Mouse (Mus musculus): Measurements from ENCODE around the gene Lypd9. TPM values are rescaled to one million over a fixed set of nuclear protein-coding genes. Genes with fewer than 3 reads are reported as not detected.

The Lypd9 gene
- total and polyA plus RNA-seq, 3 experiments: not detected

DNA sequence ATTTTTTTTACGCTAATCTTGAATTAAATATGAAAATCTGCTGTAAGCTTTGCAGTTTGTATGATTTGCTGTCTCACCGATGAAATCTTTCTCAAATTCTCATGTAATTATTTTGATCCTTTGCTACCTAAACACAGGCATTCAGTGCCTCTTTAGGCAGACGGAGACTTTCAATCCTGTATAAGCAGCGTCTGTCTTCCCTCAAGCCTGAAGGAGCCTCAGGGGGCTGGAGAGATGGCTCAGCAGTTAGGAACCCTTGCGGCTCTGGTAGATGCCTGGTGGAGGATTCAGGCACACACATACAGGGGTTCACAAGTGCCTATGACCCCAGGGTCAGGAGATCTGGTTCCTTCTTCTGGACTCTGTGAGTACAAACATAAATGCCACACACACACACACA is 52.1 kb downstream of the Lypd9 start:
- DNase-seq: no peak
- Histone ChIP-seq H3K4me1 (ENCODE audit: control insufficient read depth, insufficient read depth, low read length) (no peaks in the 10 kb centered on the region), H3K27ac (no peak overlapping the region), H3K79me2 (replicated peaks; ENCODE audit: control insufficient read depth, insufficient read depth, low read length) (no peaks in the 10 kb centered on the region), H3K4me3 (no peak overlapping the region), H3K9ac (ENCODE audit: low read depth, low read length) (no peak overlapping the region), H3K36me3 (ENCODE audit: control insufficient read depth, insufficient read depth, low read length) (no peaks in the 10 kb centered on the region), H3K27me3 (ENCODE audit: control insufficient read depth, insufficient read depth, low read length) (no peaks in the 10 kb centered on the region)
- WGBS: 65% methylated on average over 5 of the region's 5 CpGs
- intact Hi-C loops (cut with DNase I): loop anchor here (5.0 kb wide), 1 partner anchor 187 kb away; no protein-coding TSS in a partner anchor
- no peak for TF ChIP-seq POLR2A (IDR thresholded peaks at IDR 0.05; ENCODE audit: insufficient read depth, low read depth, low read length)
- no peak for TF ChIP-seq CTCF (IDR thresholded peaks at IDR 0.05)
- no peak for TF ChIP-seq EP300 (IDR thresholded peaks at IDR 0.05; ENCODE audit: insufficient read depth, low read depth, low read length)

- no peak for DNase-seq
Measured at GRCm38 (mm10) chr11:58399985-58400645, 52.6 kb downstream of the Lypd9 start.

More at GRCm38 (mm10) chr11:58399985-58400645, 52.6 kb downstream of the Lypd9 start:
- Histone ChIP-seq H3K27ac (no peak overlapping the region), H3K9ac (ENCODE audit: low read depth, low read length) (no peak overlapping the region), H3K79me2 (replicated peaks; ENCODE audit: control insufficient read depth, insufficient read depth, low read length) (no peaks in the 10 kb centered on the region), H3K36me3 (ENCODE audit: control insufficient read depth, insufficient read depth, low read length) (no peaks in the 10 kb centered on the region), H3K27me3 (ENCODE audit: control insufficient read depth, insufficient read depth, low read length) (no peaks in the 10 kb centered on the region), H3K4me3 (no peak overlapping the region), H3K4me1 (ENCODE audit: control insufficient read depth, insufficient read depth, low read length) (no peaks in the 10 kb centered on the region)
- 63% methylated on average over 6 of the region's 6 CpGs for WGBS
- TF ChIP-seq CTCF (IDR thresholded peaks at IDR 0.05): no peak
- TF ChIP-seq EP300 (IDR thresholded peaks at IDR 0.05; ENCODE audit: insufficient read depth, low read depth, low read length): no peak
- intact Hi-C loops (cut with DNase I): loop anchor here (5.0 kb wide), 1 partner anchor 187 kb away; no protein-coding TSS in a partner anchor

Other genes starting within 250 kb of the Lypd9 start
- gene 4930438A08Rik, start 178.1 kb downstream of the Lypd9 start, total RNA-seq (2021): not detected
- not detected in 2 replicates for gene 4930438A08Rik, start 178.1 kb downstream of the Lypd9 start, polyA plus RNA-seq (2012; rRNA removed)
- 1 to 10 TPM; 3.1 to 4.4 TPM for gene Zfp692, start 145.9 kb downstream of the Lypd9 start, total RNA-seq (2021)
- gene Zfp692, start 145.9 kb downstream of the Lypd9 start, polyA plus RNA-seq (2012; rRNA removed): 9.8 and 11.3 TPM in 2 replicates
- 10 to 100 TPM; 41.9 to 48.7 TPM for gene Zfp672, start 122.6 kb downstream of the Lypd9 start, total RNA-seq (2021)
- 33.8 and 38.4 TPM in 2 replicates for gene Zfp672, start 122.6 kb downstream of the Lypd9 start, polyA plus RNA-seq (2012; rRNA removed)
- gene Sh3bp5l, start 122.2 kb downstream of the Lypd9 start, total RNA-seq (2021): 10 to 100 TPM; 28.4 to 33.9 TPM
- gene Sh3bp5l, start 122.2 kb downstream of the Lypd9 start, polyA plus RNA-seq (2012; rRNA removed): 22.8 and 30.4 TPM in 2 replicates
- not detected for gene Lypd8, start 73.9 kb downstream of the Lypd9 start, total RNA-seq (2021)
- gene Lypd8, start 73.9 kb downstream of the Lypd9 start, polyA plus RNA-seq (2012; rRNA removed): 0.56 and 0.62 TPM in 2 replicates
- not detected for gene 1810065E05Rik, start 31.8 kb downstream of the Lypd9 start, total RNA-seq (2021)
- not detected in 2 replicates for gene 1810065E05Rik, start 31.8 kb downstream of the Lypd9 start, polyA plus RNA-seq (2012; rRNA removed)
- gene Gm12253, start 20.4 kb downstream of the Lypd9 start, total RNA-seq (2021): not detected
- gene Gm12253, start 20.4 kb downstream of the Lypd9 start, polyA plus RNA-seq (2012; rRNA removed): not detected in 2 replicates
- gene Olfr30, start 9.3 kb upstream of the Lypd9 start, total RNA-seq (2021): not detected
- gene Olfr30, start 9.3 kb upstream of the Lypd9 start, polyA plus RNA-seq (2012; rRNA removed): not detected in 2 replicates
- not detected for gene Olfr332, start 39.6 kb upstream of the Lypd9 start, total RNA-seq (2021)
- not detected in 2 replicates for gene Olfr332, start 39.6 kb upstream of the Lypd9 start, polyA plus RNA-seq (2012; rRNA removed)
- not detected for gene Olfr331, start 49.6 kb upstream of the Lypd9 start, total RNA-seq (2021)
- not detected in 2 replicates for gene Olfr331, start 49.6 kb upstream of the Lypd9 start, polyA plus RNA-seq (2012; rRNA removed)
- not detected for gene Olfr330, start 81.9 kb upstream of the Lypd9 start, total RNA-seq (2021)
- gene Olfr330, start 81.9 kb upstream of the Lypd9 start, polyA plus RNA-seq (2012; rRNA removed): not detected in 2 replicates
- not detected for gene Olfr329-ps, start 93.5 kb upstream of the Lypd9 start, total RNA-seq (2021)
- gene Olfr329-ps, start 93.5 kb upstream of the Lypd9 start, polyA plus RNA-seq (2012; rRNA removed): 0.15 and 0.27 TPM in 2 replicates
- gene Olfr328, start 102.7 kb upstream of the Lypd9 start, total RNA-seq (2021): not detected
- gene Olfr328, start 102.7 kb upstream of the Lypd9 start, polyA plus RNA-seq (2012; rRNA removed): not detected in 2 replicates
- gene Olfr224, start 117.6 kb upstream of the Lypd9 start, total RNA-seq (2021): not detected
- gene Olfr224, start 117.6 kb upstream of the Lypd9 start, polyA plus RNA-seq (2012; rRNA removed): 0.61 and 1.3 TPM in 2 replicates
- not detected for gene Olfr325, start 124.8 kb upstream of the Lypd9 start, total RNA-seq (2021)
- gene Olfr325, start 124.8 kb upstream of the Lypd9 start, polyA plus RNA-seq (2012; rRNA removed): not detected in 2 replicates
- gene Olfr324, start 142.2 kb upstream of the Lypd9 start, total RNA-seq (2021): not detected
- gene Olfr324, start 142.2 kb upstream of the Lypd9 start, polyA plus RNA-seq (2012; rRNA removed): not detected in 2 replicates
- 10 to 100 TPM in 1 of 2 experiments, 1 to 10 TPM in 1; 7.6 to 11.4 TPM for gene 2210407C18Rik, start 163.2 kb upstream of the Lypd9 start, total RNA-seq (2021)
- 1.5 and 3.6 TPM in 2 replicates for gene 2210407C18Rik, start 163.2 kb upstream of the Lypd9 start, polyA plus RNA-seq (2012; rRNA removed)
- not detected for gene Olfr323, start 177.6 kb upstream of the Lypd9 start, total RNA-seq (2021)
- not detected in 2 replicates for gene Olfr323, start 177.6 kb upstream of the Lypd9 start, polyA plus RNA-seq (2012; rRNA removed)
- gene Trim58, start 187.5 kb upstream of the Lypd9 start, total RNA-seq (2021): under 1 TPM in 1 of 2 experiments, not detected in 1; 0.20 TPM
- gene Trim58, start 187.5 kb upstream of the Lypd9 start, polyA plus RNA-seq (2012; rRNA removed): 0.06 TPM in 1 of 2 replicates, not detected in the other
- gene Olfr322, start 205.9 kb upstream of the Lypd9 start, total RNA-seq (2021): not detected
- gene Olfr322, start 205.9 kb upstream of the Lypd9 start, polyA plus RNA-seq (2012; rRNA removed): not detected in 2 replicates
- gene Olfr320, start 228.2 kb upstream of the Lypd9 start, total RNA-seq (2021): not detected
- not detected in 2 replicates for gene Olfr320, start 228.2 kb upstream of the Lypd9 start, polyA plus RNA-seq (2012; rRNA removed)
- not detected for gene Olfr319, start 246.2 kb upstream of the Lypd9 start, total RNA-seq (2021)
- gene Olfr319, start 246.2 kb upstream of the Lypd9 start, polyA plus RNA-seq (2012; rRNA removed): not detected in 2 replicates